In genomic region chr4:40236829-40237228, GRCm38 (mm10) we compare ENCODE assay signal across 25 mouse cellular contexts. TPM values are rescaled to one million over a fixed set of nuclear protein-coding genes. Genes with fewer than 3 reads are reported as not detected.
DNase-seq lines count a peak whose midpoint lies in the region; ATAC-seq and TF ChIP-seq lines count a peak whose summit lies in the region.
"Had no signal": no experiment of that assay in that cellular context is flagged by ENCODE, and none has a peak within 500 bp of the region (broad histone marks: within the 10 kb centered on the region; RNA-seq: fewer than 3 reads in every experiment).

No protein-coding gene starts in this region.

- no peak for ATAC-seq in CD4-positive, CD25-positive, alpha-beta regulatory T cell, adult 4 months

- no peaks in the 10 kb centered on the region for H3K27me3 ChIP-seq in small intestine, adult 2 months (ENCODE audit: control insufficient read depth, insufficient read depth, low read length)
- H3K27me3 ChIP-seq: embryonic facial prominence, embryonic 12.5 days; hindbrain, embryonic 12.5 days; kidney, embryonic 15.5 days; limb, embryonic 13.5 days; liver, embryonic 13.5 days; megakaryocyte, embryonic 14.5 days had no signal

- H3K27ac ChIP-seq in small intestine, adult 2 months (ENCODE audit: insufficient read depth, low read depth, low read length), result peak overlapping the region; percentile 15; the same call in 1 of the 2 replicates
- H3K27ac ChIP-seq: embryonic facial prominence, embryonic 12.5 days; hindbrain, embryonic 12.5 days; kidney, embryonic 15.5 days; limb, embryonic 13.5 days; liver, embryonic 13.5 days; neural tube, embryonic 13.5 days; stomach, postnatal 0 days had no signal

- no peak overlapping the region for H3K4me3 ChIP-seq in small intestine, adult 2 months (ENCODE audit: low read depth, low read length)
- H3K4me3 ChIP-seq: embryonic facial prominence, embryonic 12.5 days; hindbrain, embryonic 12.5 days; kidney, embryonic 15.5 days; limb, embryonic 13.5 days; liver, embryonic 13.5 days; megakaryocyte, embryonic 14.5 days; neural tube, embryonic 13.5 days had no signal

- H3K4me1 ChIP-seq in small intestine, adult 2 months (ENCODE audit: control insufficient read depth, insufficient read depth, insufficient read length, low read length), result peaks cover 5% of the 10 kb centered on the region; the same call in 1 of the 2 replicates
- H3K4me1 ChIP-seq: embryonic facial prominence, embryonic 12.5 days had no signal

- DNase-seq in CD4-positive, CD25-positive, alpha-beta regulatory T cell, adult 2 months (ENCODE audit: low read depth, low spot score), result peak; percentile 29
- DNase-seq in thymus, postnatal 0 days (ENCODE audit: low spot score), result peak; percentile 32
- no peak for DNase-seq in thymus, postnatal 36 days
- no peak for DNase-seq in adrenal gland, postnatal 10 days
- DNase-seq in frontal cortex, adult 2 months (ENCODE audit: extremely low spot score in 1 of 2, low spot score in 1 of 2), result no peak
- DNase-seq in right cerebral cortex, adult 18-20 months, result no peak
- DNase-seq: adrenal gland, postnatal 36 days; cerebellum, adult 11 months; cerebellum, adult 9-11 months; kidney, adult 11 months; kidney, postnatal 36 days; liver, embryonic 13.5 days; lung, adult 2 months; lung, postnatal 36 days; midbrain, embryonic 14.5 days; spleen, adult 18-20 months had no signal

- no peak for TF ChIP-seq CTCF in small intestine, adult 2 months (IDR thresholded peaks at IDR 0.05; ENCODE audit: extremely low read depth, insufficient read length, insufficient replicate concordance, low read depth, low read length)

- peaks cover 23% of the 10 kb centered on the region for H3K36me3 ChIP-seq in small intestine, adult 2 months (ENCODE audit: control insufficient read depth, insufficient read depth, low read length)
- H3K36me3 ChIP-seq: embryonic facial prominence, embryonic 12.5 days; hindbrain, embryonic 12.5 days; kidney, embryonic 15.5 days; neural tube, embryonic 13.5 days had no signal

- WGBS in small intestine, adult 2 months, result 76% methylated on average over 4 of the region's 4 CpGs

- TF ChIP-seq POLR2A in small intestine, adult 2 months (IDR thresholded peaks at IDR 0.05; ENCODE audit: low read depth, low read length), result no peak

RNA-seq across cellular contexts. Expression of gene Ddx58, which starts 2.8 kb away (rescaled TPM):
- polyA plus RNA-seq in CD4-positive, CD25-positive, alpha-beta regulatory T cell, adult 4 months (2017; shearing (Covaris generic)), result 100 to 1,000 TPM in 1 of 2 experiments, 10 to 100 TPM in 1; 85.3 to 103 TPM
- 22.6 and 24.5 TPM in 2 replicates for polyA plus RNA-seq in thymus, postnatal 0 days (2015; fragmentation: Nextera tagmentation; extraction: Ambion mirVana)
- 8.1 and 19.9 TPM in 2 replicates for polyA plus RNA-seq in small intestine, adult 2 months (2012; rRNA removed)
- 10 to 100 TPM; 17.5 to 20.9 TPM for total RNA-seq in adrenal gland, postnatal 10 days (2021)
- polyA plus RNA-seq in frontal cortex, adult 2 months (2012; rRNA removed), result 5.8 and 6.0 TPM in 2 replicates

RNA-seq across cellular contexts. Expression of gene Smim27, which starts 32.5 kb away (rescaled TPM):
- 10 to 100 TPM; 27.6 to 70.5 TPM for polyA plus RNA-seq in CD4-positive, CD25-positive, alpha-beta regulatory T cell, adult 4 months (2017; shearing (Covaris generic))
- polyA plus RNA-seq in thymus, postnatal 0 days (2015; fragmentation: Nextera tagmentation; extraction: Ambion mirVana), result 60.4 and 62.3 TPM in 2 replicates
- 7.8 and 17.5 TPM in 2 replicates for polyA plus RNA-seq in small intestine, adult 2 months (2012; rRNA removed)
- 10 to 100 TPM; 34.9 to 46.5 TPM for total RNA-seq in adrenal gland, postnatal 10 days (2021)
- 6.1 and 6.9 TPM in 2 replicates for polyA plus RNA-seq in frontal cortex, adult 2 months (2012; rRNA removed)

RNA-seq across cellular contexts. Expression of gene Topors, which starts 32.8 kb away (rescaled TPM):
- polyA plus RNA-seq in CD4-positive, CD25-positive, alpha-beta regulatory T cell, adult 4 months (2017; shearing (Covaris generic)), result 10 to 100 TPM; 20.1 to 23.5 TPM
- polyA plus RNA-seq in thymus, postnatal 0 days (2015; fragmentation: Nextera tagmentation; extraction: Ambion mirVana), result 28.6 and 28.9 TPM in 2 replicates
- polyA plus RNA-seq in small intestine, adult 2 months (2012; rRNA removed), result 1.1 and 1.5 TPM in 2 replicates
- 10 to 100 TPM; 23.3 to 27.0 TPM for total RNA-seq in adrenal gland, postnatal 10 days (2021)
- 11.1 and 12.3 TPM in 2 replicates for polyA plus RNA-seq in frontal cortex, adult 2 months (2012; rRNA removed)

RNA-seq across cellular contexts. Expression of gene Ndufb6, which starts 42.4 kb away (rescaled TPM):
- 100 to 1,000 TPM; 112 to 124 TPM for polyA plus RNA-seq in CD4-positive, CD25-positive, alpha-beta regulatory T cell, adult 4 months (2017; shearing (Covaris generic))
- 352 and 368 TPM in 2 replicates for polyA plus RNA-seq in thymus, postnatal 0 days (2015; fragmentation: Nextera tagmentation; extraction: Ambion mirVana)
- polyA plus RNA-seq in small intestine, adult 2 months (2012; rRNA removed), result 69.4 and 70.1 TPM in 2 replicates
- total RNA-seq in adrenal gland, postnatal 10 days (2021), result 100 to 1,000 TPM; 482 to 529 TPM
- 164 and 166 TPM in 2 replicates for polyA plus RNA-seq in frontal cortex, adult 2 months (2012; rRNA removed)

Comparison
In these comparisons a context has a peak if more than half of its experiments do, and no peak if none do; other contexts are left out.
1. DNase-seq: peak in CD4-positive, CD25-positive, alpha-beta regulatory T cell, adult 2 months (single experiment) and thymus, postnatal 0 days (single experiment); none in thymus, postnatal 36 days (0 of 2), adrenal gland, postnatal 10 days (single experiment), frontal cortex, adult 2 months (0 of 2) and right cerebral cortex, adult 18-20 months (single experiment).